Mouse (Mus musculus): Measurements from ENCODE around the gene Ccdc90b. TPM values are rescaled to one million over a fixed set of nuclear protein-coding genes. Genes with fewer than 3 reads are reported as not detected.

The Ccdc90b gene
- polyA plus RNA-seq, 1 experiment from 2014 or later: 59.0 TPM

- Histone ChIP-seq H3K9me3 (ENCODE audit: control insufficient read depth, low read length) (no peaks in the 10 kb centered on the region), H3K27ac (ENCODE audit: low read depth, low read length) (no peak overlapping the region), H3K4me3 (ENCODE audit: low read depth, low read length) (no peak overlapping the region), H3K36me3 (ENCODE audit: control insufficient read depth, insufficient read depth, low read length) (no peaks in the 10 kb centered on the region), H3K27me3 (ENCODE audit: control insufficient read depth, insufficient read depth, low read length) (no peaks in the 10 kb centered on the region), H3K9ac (replicated peaks; ENCODE audit: low read depth, low read length) (no peak overlapping the region), H3K4me1 (ENCODE audit: control insufficient read depth, insufficient read depth, low read length) (0 out of 2 replicates have a peak, but pooled peaks cover 6% of the 10 kb centered on the region), H3K4me2 (ENCODE audit: low read depth, low read length) (no peak overlapping the region)
- ATAC-seq (ENCODE audit: low read depth): no peak
- WGBS: 94% methylated on average over 2 of the region's 2 CpGs
These were observed 2.2 kb upstream of the Ccdc90b start for GRCm38 (mm10) chr7:92558744-92559143.

GRCm38 (mm10) chr7:92566775-92567174, 5.8 kb downstream of the Ccdc90b start:
- Histone ChIP-seq H3K4me1 (ENCODE audit: control insufficient read depth, insufficient read depth, low read length) (0 out of 2 replicates have a peak, but pooled peaks cover 6% of the 10 kb centered on the region), H3K27me3 (ENCODE audit: control insufficient read depth, insufficient read depth, low read length) (no peaks in the 10 kb centered on the region), H3K27ac (ENCODE audit: low read depth, low read length) (no peak overlapping the region), H3K9me3 (ENCODE audit: control insufficient read depth, low read length) (no peaks in the 10 kb centered on the region), H3K9ac (replicated peaks; ENCODE audit: low read depth, low read length) (no peak overlapping the region), H3K4me2 (ENCODE audit: low read depth, low read length) (no peak overlapping the region), H3K36me3 (ENCODE audit: control insufficient read depth, insufficient read depth, low read length) (peaks cover 15% of the 10 kb centered on the region), H3K4me3 (ENCODE audit: low read depth, low read length) (no peak overlapping the region)
- WGBS: 86% methylated on average over 1 of the region's 1 CpGs
- ATAC-seq (ENCODE audit: low read depth): no peak

GRCm38 (mm10) chr7:92580491-92581207, 19.7 kb downstream of the Ccdc90b start:
- no peak overlapping the region for H3K4me2 ChIP-seq (ENCODE audit: low read depth, low read length)
- H3K4me1 ChIP-seq (ENCODE audit: control insufficient read depth, insufficient read depth, low read length): no peaks in the 10 kb centered on the region
- WGBS: 89% methylated on average over 5 of the region's 5 CpGs
- H3K9ac ChIP-seq (replicated peaks; ENCODE audit: low read depth, low read length): no peak overlapping the region
- no peak overlapping the region for H3K27ac ChIP-seq (ENCODE audit: low read depth, low read length)
- ATAC-seq (ENCODE audit: low read depth): no peak
- H3K27me3 ChIP-seq (ENCODE audit: control insufficient read depth, insufficient read depth, low read length): no peaks in the 10 kb centered on the region
- no peaks in the 10 kb centered on the region for H3K9me3 ChIP-seq (ENCODE audit: control insufficient read depth, low read length)
- H3K36me3 ChIP-seq (ENCODE audit: control insufficient read depth, insufficient read depth, low read length): peaks cover 10% of the 10 kb centered on the region
- no peak overlapping the region for H3K4me3 ChIP-seq (ENCODE audit: low read depth, low read length)

- H3K9ac ChIP-seq (replicated peaks; ENCODE audit: low read depth, low read length): no peak overlapping the region
- H3K27me3 ChIP-seq (ENCODE audit: control insufficient read depth, insufficient read depth, low read length): no peaks in the 10 kb centered on the region
- H3K9me3 ChIP-seq (ENCODE audit: control insufficient read depth, low read length): no peaks in the 10 kb centered on the region
- WGBS: 94% methylated on average over 7 of the region's 7 CpGs
- H3K4me2 ChIP-seq (ENCODE audit: low read depth, low read length): no peak overlapping the region
- no peak for ATAC-seq (ENCODE audit: low read depth)
- H3K4me1 ChIP-seq (ENCODE audit: control insufficient read depth, insufficient read depth, low read length): no peaks in the 10 kb centered on the region
- H3K36me3 ChIP-seq (ENCODE audit: control insufficient read depth, insufficient read depth, low read length): peaks cover under 1% of the 10 kb centered on the region
- H3K27ac ChIP-seq (ENCODE audit: low read depth, low read length): no peak overlapping the region
- H3K4me3 ChIP-seq (ENCODE audit: low read depth, low read length): no peak overlapping the region
These were observed 22.6 kb downstream of the Ccdc90b start for GRCm38 (mm10) chr7:92583567-92583966.

- Histone ChIP-seq H3K4me3 (ENCODE audit: low read depth, low read length) (no peak overlapping the region), H3K4me2 (ENCODE audit: low read depth, low read length) (no peak overlapping the region), H3K4me1 (ENCODE audit: control insufficient read depth, insufficient read depth, low read length) (no peaks in the 10 kb centered on the region), H3K9me3 (ENCODE audit: control insufficient read depth, low read length) (no peaks in the 10 kb centered on the region), H3K36me3 (ENCODE audit: control insufficient read depth, insufficient read depth, low read length) (no peaks in the 10 kb centered on the region), H3K9ac (replicated peaks; ENCODE audit: low read depth, low read length) (no peak overlapping the region), H3K27ac (ENCODE audit: low read depth, low read length) (no peak overlapping the region), H3K27me3 (ENCODE audit: control insufficient read depth, insufficient read depth, low read length) (no peaks in the 10 kb centered on the region)
- 91% methylated on average over 7 of the region's 7 CpGs for WGBS
- ATAC-seq (ENCODE audit: low read depth): no peak
These were observed 29.0 kb downstream of the Ccdc90b start for GRCm38 (mm10) chr7:92589986-92590385.

- no peaks in the 10 kb centered on the region for H3K9me3 ChIP-seq (ENCODE audit: control insufficient read depth, low read length)
- ATAC-seq (ENCODE audit: low read depth): no peak
- 87% methylated on average over 2 of the region's 2 CpGs for WGBS
These were observed 29.9 kb downstream of the Ccdc90b start for GRCm38 (mm10) chr7:92590842-92591241.

GRCm38 (mm10) chr7:92604961-92605360, 44.0 kb downstream of the Ccdc90b start:
- Histone ChIP-seq H3K9ac (replicated peaks; ENCODE audit: low read depth, low read length) (no peak overlapping the region), H3K9me3 (ENCODE audit: control insufficient read depth, low read length) (no peaks in the 10 kb centered on the region), H3K27me3 (ENCODE audit: control insufficient read depth, insufficient read depth, low read length) (no peaks in the 10 kb centered on the region), H3K4me1 (ENCODE audit: control insufficient read depth, insufficient read depth, low read length) (no peaks in the 10 kb centered on the region), H3K4me2 (ENCODE audit: low read depth, low read length) (no peak overlapping the region), H3K4me3 (ENCODE audit: low read depth, low read length) (no peak overlapping the region), H3K36me3 (ENCODE audit: control insufficient read depth, insufficient read depth, low read length) (peaks cover 4% of the 10 kb centered on the region), H3K27ac (ENCODE audit: low read depth, low read length) (no peak overlapping the region)
- 93% methylated on average over 7 of the region's 7 CpGs for WGBS
- ATAC-seq (ENCODE audit: low read depth): no peak

More at GRCm38 (mm10) chr7:92590842-92591241, 29.9 kb downstream of the Ccdc90b start:
- Histone ChIP-seq H3K4me3 (ENCODE audit: low read depth, low read length) (no peak overlapping the region), H3K27me3 (ENCODE audit: control insufficient read depth, insufficient read depth, low read length) (no peaks in the 10 kb centered on the region), H3K27ac (ENCODE audit: low read depth, low read length) (no peak overlapping the region), H3K9ac (replicated peaks; ENCODE audit: low read depth, low read length) (no peak overlapping the region), H3K4me2 (ENCODE audit: low read depth, low read length) (no peak overlapping the region), H3K4me1 (ENCODE audit: control insufficient read depth, insufficient read depth, low read length) (no peaks in the 10 kb centered on the region), H3K36me3 (ENCODE audit: control insufficient read depth, insufficient read depth, low read length) (no peaks in the 10 kb centered on the region)

GRCm38 (mm10) chr7:92610830-92611229, 49.9 kb downstream of the Ccdc90b start:
- ATAC-seq (ENCODE audit: low read depth): no peak
- Histone ChIP-seq H3K27me3 (ENCODE audit: control insufficient read depth, insufficient read depth, low read length) (no peaks in the 10 kb centered on the region), H3K4me1 (ENCODE audit: control insufficient read depth, insufficient read depth, low read length) (no peaks in the 10 kb centered on the region), H3K4me2 (ENCODE audit: low read depth, low read length) (no peak overlapping the region), H3K9me3 (ENCODE audit: control insufficient read depth, low read length) (no peaks in the 10 kb centered on the region), H3K27ac (ENCODE audit: low read depth, low read length) (no peak overlapping the region), H3K36me3 (ENCODE audit: control insufficient read depth, insufficient read depth, low read length) (no peaks in the 10 kb centered on the region; the same call in 1 of the 2 replicates), H3K4me3 (ENCODE audit: low read depth, low read length) (no peak overlapping the region), H3K9ac (replicated peaks; ENCODE audit: low read depth, low read length) (no peak overlapping the region)
- WGBS: 75% methylated on average over 7 of the region's 7 CpGs

GRCm38 (mm10) chr7:92624488-92624887, 63.5 kb downstream of the Ccdc90b start:
- Histone ChIP-seq H3K27me3 (ENCODE audit: control insufficient read depth, insufficient read depth, low read length) (no peaks in the 10 kb centered on the region), H3K4me2 (ENCODE audit: low read depth, low read length) (no peak overlapping the region), H3K27ac (ENCODE audit: low read depth, low read length) (no peak overlapping the region), H3K36me3 (ENCODE audit: control insufficient read depth, insufficient read depth, low read length) (no peaks in the 10 kb centered on the region), H3K9me3 (ENCODE audit: control insufficient read depth, low read length) (no peaks in the 10 kb centered on the region), H3K4me3 (ENCODE audit: low read depth, low read length) (no peak overlapping the region), H3K9ac (replicated peaks; ENCODE audit: low read depth, low read length) (no peak overlapping the region), H3K4me1 (ENCODE audit: control insufficient read depth, insufficient read depth, low read length) (no peaks in the 10 kb centered on the region)
- ATAC-seq (ENCODE audit: low read depth): no peak
- WGBS: 56% methylated on average over 2 of the region's 2 CpGs

Data from neural tube, embryonic 14.5 days (tissue).